Mouse (Mus musculus): ENCODE results near the gene Arl3.

The Arl3 gene

DNA sequence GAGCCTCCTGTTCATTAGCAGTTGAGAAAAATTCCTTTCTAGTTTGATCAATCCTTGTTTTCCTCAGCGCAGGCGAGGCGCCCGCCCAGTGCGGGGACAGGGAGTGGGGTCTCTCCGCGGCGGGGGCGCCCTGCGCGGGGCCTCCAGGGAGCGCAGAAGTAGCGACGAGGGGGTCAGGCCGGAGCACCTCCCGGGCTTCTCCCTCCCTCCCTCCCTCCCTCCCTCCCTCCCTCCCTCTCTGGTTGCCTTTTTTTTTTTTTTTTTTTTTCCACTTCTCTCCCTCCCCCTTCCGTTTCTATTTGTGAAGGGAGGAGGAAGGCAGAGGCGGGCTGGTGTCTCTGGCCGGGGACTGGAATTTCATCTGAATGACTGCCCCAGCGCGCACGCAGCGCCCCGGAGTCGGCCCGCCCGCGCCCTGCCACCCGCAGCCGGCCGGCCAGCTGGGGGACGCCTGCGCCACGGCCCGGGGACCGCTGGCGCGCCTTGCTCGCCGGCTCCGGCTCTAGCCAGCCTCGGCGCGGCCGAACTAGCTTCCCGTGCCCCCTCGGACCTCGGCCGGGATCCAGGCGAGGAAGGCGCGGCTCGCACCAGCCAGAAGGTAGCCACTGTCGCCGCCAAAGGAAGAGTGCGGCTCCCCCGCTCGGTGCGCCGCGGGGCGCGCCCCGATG, 71.5 kb downstream of the Arl3 start, which contains the start of gene Trim8:
Trim8 (plus strand) TSS at position 302 of the 668 bp plus-strand sequence.
- peak in 1 of 2 experiments; percentile 75 for DNase-seq (ENCODE audit: low spot score in 2 of 2)

DNA sequence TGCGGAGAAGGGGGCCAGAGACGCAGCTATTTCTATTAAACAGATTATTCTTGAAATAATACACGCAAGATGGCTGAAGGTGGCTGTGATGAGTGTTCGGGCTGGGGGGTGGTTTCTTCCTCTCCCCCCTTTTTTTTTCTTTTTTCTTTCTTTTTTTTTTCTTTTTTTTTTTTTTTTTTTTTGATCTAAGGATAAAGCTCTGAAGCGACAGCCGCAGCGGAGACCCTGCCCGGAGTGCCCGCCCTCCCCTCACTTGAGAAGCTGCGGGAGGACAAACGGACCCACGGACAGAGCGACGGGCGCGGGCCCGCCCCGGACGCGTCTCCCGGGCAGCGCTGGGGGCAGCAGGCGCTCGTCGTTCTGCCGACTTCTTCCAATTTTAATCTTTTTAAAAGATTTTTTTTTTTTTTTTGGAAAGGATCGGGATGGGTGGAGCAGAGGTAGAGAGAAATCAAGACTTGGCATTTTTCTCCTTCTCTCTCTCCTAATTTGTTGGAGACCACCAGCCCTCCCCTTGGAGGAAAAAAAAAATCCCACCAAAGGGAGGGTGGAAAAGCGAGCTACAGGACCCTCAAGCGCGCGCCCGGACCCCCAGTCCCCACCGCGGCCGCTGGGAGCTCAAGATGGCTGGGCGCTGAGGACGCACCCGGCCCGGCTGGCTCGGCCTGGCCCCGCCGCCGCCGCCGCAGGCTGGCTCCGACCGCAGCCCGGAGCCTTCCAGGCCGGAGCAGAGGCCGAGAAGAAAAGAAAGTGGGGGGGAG, 72.2 kb downstream of the Arl3 start:
- DNase-seq (ENCODE audit: low spot score in 2 of 2), result peak in 1 of 2 experiments; percentile 67

DNA sequence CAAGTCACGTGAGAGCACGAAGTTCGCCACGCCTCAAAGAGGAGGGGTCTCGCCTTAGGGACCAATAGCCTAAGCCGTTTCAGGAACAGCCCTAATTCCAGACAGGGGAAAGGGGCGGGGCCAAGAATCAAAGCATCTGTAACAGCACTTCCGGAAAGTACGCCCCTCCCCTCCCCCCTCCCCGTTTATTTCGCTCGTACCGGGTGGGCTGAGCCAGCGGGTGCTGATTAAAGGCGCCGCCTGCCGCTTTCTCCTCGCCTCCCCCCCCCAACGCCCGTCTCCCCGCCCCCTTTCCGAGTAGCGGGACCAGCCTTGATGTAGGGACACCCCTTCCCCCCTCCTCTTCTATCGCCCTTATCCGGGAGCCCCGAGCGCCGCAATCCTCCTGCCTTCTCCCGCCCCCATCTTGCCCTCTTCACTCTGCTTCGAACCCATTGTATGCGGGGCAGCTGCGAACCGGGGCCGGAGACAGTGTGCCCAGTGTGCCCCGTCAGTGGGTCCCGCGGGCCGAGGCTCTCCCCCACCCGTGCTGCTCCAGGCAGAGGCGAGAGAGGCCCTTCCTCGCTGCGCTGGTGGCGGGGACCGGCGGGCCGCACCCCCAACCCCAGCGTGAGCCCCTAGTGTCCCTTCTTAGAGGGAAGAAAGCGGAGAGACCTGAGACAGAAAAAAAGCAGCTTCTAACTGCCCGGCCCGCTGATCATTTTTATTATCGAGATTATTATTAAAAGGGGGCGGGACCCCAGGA, 73.0 kb downstream of the Arl3 start:
- peak; percentile 66 to 94 for DNase-seq (ENCODE audit: low spot score in 2 of 2)

DNA sequence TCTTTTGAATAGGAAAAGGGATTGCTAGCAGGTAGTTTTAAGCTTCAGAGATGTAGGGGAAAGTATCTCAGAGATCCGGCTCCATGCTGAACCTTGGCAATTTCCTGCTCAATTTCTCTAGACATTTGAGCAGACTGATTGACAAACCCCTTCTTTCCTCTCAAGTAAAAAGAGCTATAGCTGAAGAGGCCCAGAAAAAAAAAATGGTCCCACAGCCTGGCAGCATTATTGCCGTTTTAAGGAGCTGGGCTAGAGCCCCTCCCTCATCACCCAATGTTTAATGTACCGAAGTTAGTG, 73.5 kb downstream of the Arl3 start:
- no peak for DNase-seq (ENCODE audit: low spot score in 2 of 2)

DNA sequence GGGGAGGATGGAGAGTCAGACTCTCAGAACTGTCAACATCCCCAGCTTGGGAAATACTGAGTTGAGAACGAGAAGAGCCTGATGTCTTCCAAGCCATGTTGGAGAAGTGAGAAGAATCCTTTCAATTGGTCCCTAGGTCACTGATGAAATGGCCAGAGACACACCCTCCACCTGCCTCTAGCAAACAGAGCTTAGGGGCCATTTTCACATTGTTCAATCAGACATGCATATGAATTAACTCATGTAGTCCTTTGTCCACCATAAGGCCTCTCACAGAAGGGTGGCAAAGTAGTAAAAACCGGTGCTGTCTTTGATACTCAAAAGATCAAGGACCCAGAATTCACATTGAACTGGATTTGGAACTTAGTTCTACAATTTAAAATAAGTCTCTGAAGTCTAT, 75.8 kb downstream of the Arl3 start:
- no peak for DNase-seq (ENCODE audit: low spot score in 2 of 2)

DNA sequence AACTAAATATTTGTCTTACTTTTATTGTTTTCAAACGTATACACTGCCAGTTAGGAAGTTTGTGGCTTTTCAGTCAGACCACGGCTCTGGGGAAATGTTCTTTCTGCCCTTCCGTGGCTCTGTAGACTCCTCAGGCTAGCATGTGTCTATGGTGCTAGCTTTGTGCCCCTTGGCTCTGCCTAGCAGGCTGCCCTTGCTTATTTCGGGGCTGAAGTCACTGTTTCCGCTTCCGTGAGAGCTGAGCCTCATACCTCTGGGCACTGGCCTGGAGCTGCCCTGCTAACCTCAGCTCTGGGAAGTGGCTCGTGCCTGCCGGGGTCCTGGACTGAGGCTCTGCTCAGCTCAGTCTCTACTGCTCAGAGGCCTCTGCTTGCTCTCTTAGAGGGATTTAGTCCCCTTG, 77.9 kb downstream of the Arl3 start:
- no peak for DNase-seq (ENCODE audit: low spot score in 2 of 2)

DNA sequence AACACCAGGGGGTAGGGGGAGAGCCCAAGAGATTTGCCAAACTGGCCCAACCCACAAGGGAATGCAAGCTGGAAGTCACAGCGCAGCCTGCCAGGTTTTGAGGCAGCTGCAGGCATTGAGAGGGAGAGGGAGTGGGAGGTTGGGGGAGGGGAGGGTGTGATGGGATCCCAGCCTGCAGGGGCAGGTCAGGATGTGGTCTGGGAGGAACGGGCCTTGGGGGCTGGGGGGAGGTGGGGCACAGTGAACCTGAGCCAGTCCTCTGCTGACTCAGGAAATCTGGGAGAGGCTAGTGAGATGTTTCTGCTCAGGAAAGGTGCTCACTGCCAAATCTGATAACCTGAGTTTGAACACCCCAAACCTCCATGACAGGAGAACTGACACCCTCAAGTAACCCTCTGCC, 82.4 kb downstream of the Arl3 start:
- DNase-seq (ENCODE audit: low spot score in 2 of 2), result no peak

DNA sequence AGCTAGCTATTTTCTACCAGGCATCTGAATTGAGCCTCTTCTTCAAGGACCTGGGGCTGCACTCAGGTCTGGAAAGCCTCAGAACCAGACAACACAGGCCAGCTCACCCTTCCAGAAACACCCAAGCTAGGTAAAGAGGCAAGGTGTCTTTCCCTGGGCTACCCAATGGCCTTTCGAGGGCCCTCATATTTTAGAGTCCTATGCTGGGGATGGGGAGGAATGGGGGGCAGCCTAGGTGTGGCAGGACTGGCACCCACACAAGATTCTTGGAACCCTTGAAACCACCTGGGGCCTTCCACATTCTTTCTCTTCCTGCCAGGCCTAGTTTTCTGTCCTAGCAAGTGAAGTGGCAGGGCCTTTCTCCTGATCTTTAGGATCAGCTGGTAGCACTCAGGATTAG, 83.5 kb downstream of the Arl3 start:
- no peak for DNase-seq (ENCODE audit: low spot score in 2 of 2)

DNA sequence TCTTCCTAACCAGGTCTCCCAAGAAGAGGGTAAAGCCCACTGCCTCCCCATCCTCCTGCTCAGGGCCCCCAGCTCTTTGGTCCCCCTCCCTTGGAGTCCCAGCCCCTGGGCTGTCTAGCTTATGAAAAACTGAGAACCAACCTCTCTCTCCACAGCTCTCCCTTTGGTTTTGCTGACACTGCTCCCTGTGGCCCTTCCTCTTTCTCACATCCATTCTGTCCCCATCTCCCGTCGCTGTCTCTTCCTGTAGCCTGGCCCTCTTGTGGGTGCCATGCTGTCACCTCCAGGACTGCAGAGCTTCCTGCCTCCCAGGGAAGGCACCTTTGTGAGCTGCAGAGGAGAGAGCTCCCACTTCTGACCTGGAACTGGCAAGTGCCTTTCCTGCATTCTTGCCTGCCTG, 86.3 kb downstream of the Arl3 start:
- DNase-seq (ENCODE audit: low spot score in 2 of 2), result no peak

DNA sequence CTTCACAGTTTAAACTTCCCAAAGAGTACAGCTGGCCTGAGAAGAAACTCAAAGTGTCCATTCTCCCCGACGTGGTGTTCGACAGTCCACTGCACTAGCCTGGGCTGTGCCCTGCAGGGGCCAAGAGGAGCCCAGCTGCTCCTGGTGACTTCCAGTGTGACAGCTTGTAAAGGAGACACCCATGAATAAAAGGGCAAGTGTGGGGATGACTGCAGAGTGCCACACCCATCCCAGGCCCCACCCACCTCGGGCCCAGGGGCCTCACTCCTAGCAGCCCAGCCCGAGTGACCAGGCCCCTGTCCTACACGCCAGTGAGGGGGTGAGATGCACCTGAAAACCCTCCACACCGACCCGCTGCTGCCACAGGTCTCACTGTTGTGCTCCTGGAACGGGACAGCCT, 87.2 kb downstream of the Arl3 start:
- DNase-seq (ENCODE audit: low spot score in 2 of 2), result no peak

DNA sequence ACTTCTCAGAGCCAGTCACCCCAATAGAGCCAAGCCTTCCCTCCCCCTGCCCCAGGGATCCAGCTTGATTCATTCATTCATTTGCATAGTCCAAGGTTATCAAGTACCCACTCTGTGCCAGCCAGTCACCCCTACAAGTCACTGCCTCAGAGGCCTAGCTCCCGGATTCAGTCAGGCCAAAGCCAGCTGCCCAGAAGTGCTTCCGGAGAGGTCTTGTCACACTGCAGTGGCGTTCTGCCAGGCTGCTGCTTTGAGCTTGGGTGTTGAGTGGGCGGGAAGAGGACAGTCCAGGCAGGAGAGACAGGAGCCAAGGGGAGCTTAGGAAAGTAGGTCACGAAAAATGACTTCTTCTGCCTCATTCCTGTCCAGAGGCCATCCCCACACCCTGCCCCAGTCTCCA, 88.5 kb downstream of the Arl3 start:
- DNase-seq (ENCODE audit: low spot score in 2 of 2), result no peak

DNA sequence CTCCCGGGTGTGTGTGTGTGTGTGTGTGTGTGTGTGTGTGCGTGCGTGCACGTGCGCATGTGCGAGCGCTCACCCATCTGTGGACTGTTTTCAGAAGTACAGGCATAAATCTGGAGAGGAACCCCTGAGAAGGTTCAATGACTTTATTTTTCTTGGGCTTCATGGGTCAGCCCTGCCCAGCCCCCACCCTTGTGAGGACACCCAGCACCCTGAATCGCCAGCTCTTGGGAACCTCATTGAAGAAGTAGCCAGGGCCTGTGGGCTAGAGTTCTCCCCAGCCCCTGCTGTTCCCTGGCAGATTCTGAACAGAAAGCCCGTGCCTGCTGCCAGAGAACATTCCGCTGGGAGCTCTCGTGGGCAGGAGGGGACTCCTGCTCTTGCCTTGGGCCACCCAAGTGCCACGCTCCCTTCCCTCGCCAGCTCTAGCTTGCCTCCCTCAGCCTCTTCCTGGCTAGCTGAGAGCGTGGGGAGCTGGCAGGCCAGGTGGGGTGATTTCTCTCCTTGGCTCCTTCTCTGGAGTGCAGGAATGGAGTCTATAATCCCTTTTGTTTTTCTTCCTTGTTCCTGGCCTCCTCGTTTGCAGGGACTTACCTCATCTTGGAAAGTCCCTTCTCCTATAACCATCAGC, 89.2 kb downstream of the Arl3 start:
- peak in 1 of 2 experiments; percentile 54 for DNase-seq (ENCODE audit: low spot score in 2 of 2)

DNA sequence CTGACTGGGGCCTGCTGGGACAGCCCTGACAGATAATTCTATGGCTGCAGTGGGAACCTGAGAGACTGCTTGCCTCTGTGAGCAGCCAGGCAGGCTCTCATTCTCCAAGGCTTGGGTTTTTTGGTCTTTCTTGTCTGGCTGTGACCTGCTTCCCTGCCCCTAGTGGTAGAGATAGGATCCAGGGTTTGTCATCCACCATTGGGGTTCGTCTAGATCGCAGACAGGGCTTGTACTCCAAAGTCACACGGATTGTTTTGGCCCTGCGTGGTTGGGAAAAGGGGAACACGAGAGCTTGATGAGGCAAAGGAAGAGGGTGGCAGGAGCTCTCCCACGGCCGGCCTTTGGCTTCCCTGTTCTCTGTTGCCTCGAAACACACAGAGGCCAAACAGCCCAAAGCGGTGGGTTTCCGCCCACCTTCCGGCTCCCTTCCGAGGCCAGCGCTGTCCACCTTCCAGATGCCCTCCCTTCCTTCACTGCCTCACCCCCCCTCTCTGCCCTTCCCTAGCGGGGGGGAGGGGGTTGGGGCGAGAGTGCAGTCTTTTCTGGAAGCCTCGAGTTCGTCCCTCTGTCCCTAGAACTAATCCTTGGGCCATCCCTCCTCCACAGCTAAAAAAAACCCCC, 90.0 kb downstream of the Arl3 start:
- no peak for DNase-seq (ENCODE audit: low spot score in 2 of 2)

DNA sequence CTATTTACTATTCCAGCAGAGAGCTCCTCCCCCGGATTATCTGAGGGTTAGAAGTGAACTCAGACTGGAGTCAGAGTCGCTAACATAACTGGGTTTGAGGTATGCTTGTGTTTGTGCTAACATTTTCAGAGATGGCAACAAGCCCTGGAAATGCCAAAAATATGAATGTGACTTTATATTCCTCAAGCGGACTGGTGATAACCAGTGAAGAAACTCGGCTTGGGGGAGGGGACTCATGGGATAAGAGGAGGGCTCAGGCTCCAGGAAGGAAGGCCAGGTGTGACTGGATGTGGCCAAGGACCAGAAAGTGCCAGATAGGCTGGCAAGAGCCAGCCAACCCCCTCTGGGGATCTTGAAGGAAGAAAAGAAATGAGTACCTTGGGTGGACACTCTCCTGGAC, 91.2 kb downstream of the Arl3 start:
- DNase-seq (ENCODE audit: low spot score in 2 of 2), result no peak

DNA sequence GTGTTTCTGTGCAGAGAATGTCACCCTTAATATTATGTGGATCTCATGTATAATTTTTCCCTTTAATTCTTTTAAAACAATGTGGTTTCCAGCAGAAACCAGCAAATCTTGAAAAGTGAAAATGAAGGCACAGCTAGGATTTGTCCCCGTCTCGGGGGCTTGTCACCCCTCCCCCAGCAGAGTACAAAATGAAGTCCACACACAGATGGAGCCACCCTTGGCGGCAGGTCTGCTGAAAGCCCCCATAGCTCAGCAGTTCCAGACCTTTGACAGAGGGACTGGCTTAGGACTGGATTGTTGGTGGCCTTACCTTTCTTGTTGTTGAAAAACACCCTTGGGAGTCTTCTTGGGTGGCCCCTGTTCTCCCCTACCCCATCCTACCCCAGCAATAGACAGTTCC, 91.6 kb downstream of the Arl3 start:
- no peak for DNase-seq (ENCODE audit: low spot score in 2 of 2)
